Mouse (Mus musculus) cerebellum, adult 2 months (tissue): ENCODE data around the gene Rsg1.

Experiments used
- CTCF ChIP-seq: fragments of 200-500 bp; IDR thresholded peaks from 2 replicates; pipeline ENCODE4 v1.5.1; 2011; ENCODE audit warnings: low read depth, mild to moderate bottlenecking, control low read depth, low read length, moderate library complexity, borderline replicate concordance; ENCODE audit not compliant: insufficient read depth
- POLR2A ChIP-seq: fragments of 200-500 bp; IDR thresholded peaks from 2 replicates; pipeline ENCODE4 v1.6.1; 2011; ENCODE audit warnings: low read length, control low read depth, borderline replicate concordance; ENCODE audit not compliant: insufficient read depth

DNA sequence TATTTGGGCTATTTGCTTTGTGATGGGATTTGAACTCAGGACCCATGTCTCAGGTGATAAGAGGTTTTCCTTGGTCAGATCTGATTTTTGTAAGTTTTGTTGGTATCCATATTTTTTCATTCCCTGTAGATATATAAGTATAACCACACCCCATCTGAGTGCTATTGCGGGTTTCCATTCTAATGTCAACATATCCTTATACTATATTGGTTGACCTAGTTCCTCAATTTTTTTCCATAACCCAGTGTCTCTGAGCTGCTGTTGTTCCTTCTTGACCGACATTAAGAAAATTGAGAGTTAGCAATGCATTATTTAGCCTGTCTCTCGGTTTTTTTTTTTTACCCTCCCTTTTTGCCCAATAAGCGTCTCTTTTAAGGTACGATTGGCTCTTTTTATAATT lies 9.0 kb downstream of the Rsg1 start:
- no peak for TF ChIP-seq POLR2A
- TF ChIP-seq CTCF: no peak
